Mouse (Mus musculus) layer of hippocampus, adult 2 months (tissue): ENCODE measurements around the gene Ntrk1. TPM values are rescaled to one million over a fixed set of nuclear protein-coding genes. Genes with fewer than 3 reads are reported as not detected.

Source experiments
- DNase-seq, 2 experiments: peaks; one replicate each; pipeline ENCODE4 v3.0.0; 2022; ENCODE audit warnings: low spot score in 2 of 2
- H3K27ac ChIP-seq: fragments of 200-600 bp; 2 replicates; pipeline ENCODE4 v1.8.1; 2022
- H3K4me3 ChIP-seq: fragments of 200-600 bp; 2 replicates; pipeline ENCODE4 v1.8.1; 2022; ENCODE audit warnings: mild to moderate bottlenecking
- CTCF ChIP-seq: fragments of 200-600 bp; conservative IDR thresholded peaks from 2 replicates; pipeline ENCODE4 v1.8.1; 2022; ENCODE audit warnings: antibody characterized with exemption, mild to moderate bottlenecking, moderate library complexity
- total RNA-seq, 2 experiments: library from RNA; stranded (reverse); gene quantifications; 2 replicates each; pipeline ENCODE4 v1.2.3; 2021

Ntrk1 gene
- total RNA-seq, 2 experiments from 2014 or later: 0.13 to 0.27 TPM

GRCm38 (mm10) chr3:87809322-87809962, 14.5 kb upstream of the Ntrk1 start:
- Histone ChIP-seq H3K4me3 (no peak overlapping the region; the same call in 1 of the 2 replicates), H3K27ac (no peak overlapping the region)
- TF ChIP-seq CTCF: no peak
- DNase-seq: no peak

GRCm38 (mm10) chr3:87804038-87804677, 9.2 kb upstream of the Ntrk1 start:
- no peak for TF ChIP-seq CTCF
- no peak for DNase-seq
- no peak overlapping the region for H3K27ac ChIP-seq
- H3K4me3 ChIP-seq: no peak overlapping the region

- H3K4me3 ChIP-seq: no peak overlapping the region
- no peak for TF ChIP-seq CTCF
- DNase-seq: no peak
- H3K27ac ChIP-seq: no peak overlapping the region
Measured at GRCm38 (mm10) chr3:87801681-87802080, 6.7 kb upstream of the Ntrk1 start.

GRCm38 (mm10) chr3:87796736-87797334, 1.9 kb upstream of the Ntrk1 start, which contains the start of gene Insrr:
Insrr (plus strand) TSS chr3:87796951.
- Histone ChIP-seq H3K4me3 (peak within 1 kb of the TSS; percentile 18; the same call in 1 of the 2 replicates), H3K27ac (no peak within 1 kb of the TSS)
- no peak for DNase-seq
- TF ChIP-seq CTCF: no peak

GRCm38 (mm10) chr3:87795336-87796277, 645 bp upstream of the Ntrk1 start:
- H3K4me3 ChIP-seq: 0 out of 2 replicates have a peak overlapping the region, but pooled peaks have one; percentile 18
- DNase-seq: peak in 1 of 2 experiments; percentile 60
- H3K27ac ChIP-seq: no peak overlapping the region
- TF ChIP-seq CTCF: peak; percentile 88

GRCm38 (mm10) chr3:87789768-87790167, 5.2 kb downstream of the Ntrk1 start:
- no peak overlapping the region for H3K4me3 ChIP-seq
- H3K27ac ChIP-seq: no peak overlapping the region
- no peak for DNase-seq
- no peak for TF ChIP-seq CTCF

- TF ChIP-seq CTCF: no peak
- H3K27ac ChIP-seq: no peak overlapping the region
- H3K4me3 ChIP-seq: no peak overlapping the region
- DNase-seq: no peak
Measured at GRCm38 (mm10) chr3:87789248-87789647, 5.7 kb downstream of the Ntrk1 start.

GRCm38 (mm10) chr3:87785626-87786214, 9.2 kb downstream of the Ntrk1 start:
- no peak for DNase-seq
- TF ChIP-seq CTCF: no peak
- H3K27ac ChIP-seq: no peak overlapping the region
- H3K4me3 ChIP-seq: no peak overlapping the region

GRCm38 (mm10) chr3:87785156-87785555, 9.8 kb downstream of the Ntrk1 start:
- H3K4me3 ChIP-seq: no peak overlapping the region
- H3K27ac ChIP-seq: no peak overlapping the region
- no peak for DNase-seq
- no peak for TF ChIP-seq CTCF

- Histone ChIP-seq H3K27ac (no peak overlapping the region), H3K4me3 (no peak overlapping the region)
- no peak for TF ChIP-seq CTCF
- no peak for DNase-seq
Measured at GRCm38 (mm10) chr3:87783282-87784023, 11.5 kb downstream of the Ntrk1 start.

- DNase-seq: no peak
- H3K4me3 ChIP-seq: no peak overlapping the region
Measured at GRCm38 (mm10) chr3:87779086-87779485, 15.9 kb downstream of the Ntrk1 start.

More at GRCm38 (mm10) chr3:87779086-87779485, 15.9 kb downstream of the Ntrk1 start:
- no peak for TF ChIP-seq CTCF
- no peak overlapping the region for H3K27ac ChIP-seq
